Mouse (Mus musculus) bone marrow, adult 2 months (tissue): ENCODE measurements around the gene Hoxa10.

ENCODE experiments used
- CTCF ChIP-seq: fragments of 200-500 bp; IDR thresholded peaks from 2 replicates; pipeline ENCODE4 v1.5.1; 2011; ENCODE audit warnings: low read length, control low read depth; ENCODE audit not compliant: control insufficient read depth, insufficient read depth
- POLR2A ChIP-seq: fragments of 200-500 bp; IDR thresholded peaks from 2 replicates; pipeline ENCODE4 v1.6.1; 2011; ENCODE audit warnings: low read depth, mild to moderate bottlenecking, control low read depth, low read length, borderline replicate concordance; ENCODE audit not compliant: control insufficient read depth

DNA sequence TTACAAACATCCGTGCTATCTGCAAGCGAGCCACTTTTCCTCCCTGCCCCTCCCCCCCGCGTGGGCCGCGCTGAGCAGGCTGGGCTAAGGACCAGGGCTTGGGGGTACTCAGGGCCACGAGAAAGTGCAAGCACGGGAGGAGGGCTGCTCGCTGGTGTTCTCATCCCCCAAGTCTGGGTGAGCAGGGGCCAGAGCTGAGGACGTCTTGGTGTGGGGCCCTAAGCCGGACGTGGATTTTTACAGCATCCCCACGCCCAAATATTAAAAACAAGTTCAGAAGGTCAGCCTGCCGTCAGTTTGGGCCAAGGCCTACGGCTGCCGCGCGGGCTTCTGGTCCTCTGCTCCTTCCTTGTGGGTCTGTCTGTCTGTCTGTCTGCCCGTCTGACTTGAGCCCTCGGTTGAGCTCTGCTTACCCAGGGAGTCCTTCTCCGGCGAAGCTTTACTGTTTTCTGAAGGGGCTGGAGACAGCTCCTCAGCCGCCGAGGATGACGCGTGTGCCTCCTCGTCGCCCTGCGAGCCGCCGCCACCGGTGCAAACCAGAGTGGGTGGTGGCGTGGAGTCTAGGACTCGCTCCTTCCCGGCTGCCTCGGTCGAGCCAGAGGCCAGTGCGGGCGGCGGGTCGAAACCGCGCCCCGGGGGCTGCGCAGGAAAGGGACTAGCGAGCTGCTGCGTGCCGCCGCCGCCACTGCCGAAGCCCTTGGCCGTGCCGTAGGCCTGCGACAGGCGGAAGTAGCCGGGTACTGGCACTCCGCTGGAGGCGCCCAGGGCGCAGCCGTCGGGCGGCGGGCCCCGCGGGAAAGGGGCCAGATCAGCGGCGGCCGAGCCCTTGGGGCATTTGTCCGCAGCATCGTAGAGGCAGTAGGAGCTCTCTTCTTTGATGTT, 6.9 kb downstream of the Hoxa10 start:
- TF ChIP-seq POLR2A = no peak
- TF ChIP-seq CTCF = no peak
